ENCODE assay signal across 7 mouse cellular contexts in the genomic region with DNA sequence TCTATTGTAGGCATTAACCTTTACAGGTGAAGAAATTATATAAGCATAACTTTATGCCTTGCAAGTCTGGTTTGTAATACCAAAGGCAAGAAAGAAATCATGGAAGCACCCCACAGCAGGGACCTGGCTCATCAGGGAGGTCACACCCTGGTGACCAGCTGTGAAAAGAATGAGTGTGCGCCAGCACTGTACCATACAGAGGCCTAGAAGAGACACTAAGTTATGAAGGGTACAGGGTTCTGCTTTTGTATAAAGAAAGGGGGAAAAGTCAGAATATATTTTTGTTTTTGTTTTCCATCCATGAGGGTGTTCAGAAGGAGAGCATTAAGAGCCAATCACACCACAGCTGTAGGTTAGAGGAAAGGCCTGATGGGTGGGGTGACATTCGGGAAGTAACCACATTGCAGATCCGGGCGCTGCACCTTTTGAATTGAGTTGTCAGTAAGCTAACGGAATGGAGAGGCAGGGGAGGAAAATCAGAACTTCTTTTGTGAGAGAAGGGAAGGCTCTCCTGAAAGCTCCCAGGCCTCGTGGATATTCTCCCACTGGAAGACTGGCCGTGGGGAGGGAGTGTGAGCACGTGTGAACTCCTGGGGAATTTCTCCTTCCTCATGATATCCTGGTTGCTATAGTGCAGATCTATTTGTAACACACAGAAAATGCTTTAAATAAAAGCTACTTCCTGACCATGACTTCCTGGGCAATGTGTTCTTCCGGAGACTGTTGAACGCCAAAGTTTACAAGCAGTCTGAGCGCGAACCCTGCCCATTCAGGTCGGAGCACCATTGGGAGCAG.
DNase-seq lines count a peak whose midpoint lies in the region.

No protein-coding gene starts in this region.

- H3K36me3 ChIP-seq in heart, embryonic 10.5 days = no peaks in the 10 kb centered on the region

- 0 out of 2 replicates have a peak overlapping the region, but pooled peaks have one; percentile 56 for H3K27ac ChIP-seq in heart, embryonic 10.5 days

- WGBS in heart, embryonic 10.5 days = 70% methylated on average over 13 of the region's 13 CpGs

- H3K9me3 ChIP-seq in heart, embryonic 10.5 days = no peaks in the 10 kb centered on the region

- peaks cover 25% of the 10 kb centered on the region for H3K4me1 ChIP-seq in heart, embryonic 10.5 days

- H3K4me3 ChIP-seq in heart, embryonic 10.5 days = no peak overlapping the region

- no peaks in the 10 kb centered on the region for H3K27me3 ChIP-seq in heart, embryonic 10.5 days (ENCODE audit: insufficient read depth, poor library complexity, severe bottlenecking)

- DNase-seq in 416B (ENCODE audit: low read depth) = peak; percentile 91
- DNase-seq in CD4-positive helper T cell, adult 2 months (ENCODE audit: low read depth, low spot score) = peak; percentile 75
- DNase-seq in heart, embryonic 10.5 days (ENCODE audit: low spot score) = no peak
- DNase-seq in lung, adult 18-20 months = peak; percentile 39 to 55
- DNase-seq in thymus, postnatal 14 days = peak; percentile 62
- DNase-seq in embryo, embryonic 10.5 days (ENCODE audit: low spot score) = no peak
- DNase-seq in right cerebral cortex, postnatal 36 days (ENCODE audit: low spot score in 2 of 2) = no peak

Comparison
In these comparisons a context has a peak if more than half of its experiments do, and no peak if none do; other contexts are left out.
1. DNase-seq: peak in 416B (single experiment), CD4-positive helper T cell, adult 2 months (single experiment), lung, adult 18-20 months (2 of 2) and thymus, postnatal 14 days (single experiment); none in heart, embryonic 10.5 days (single experiment), embryo, embryonic 10.5 days (single experiment) and right cerebral cortex, postnatal 36 days (0 of 2).